Mouse (Mus musculus) embryonic fibroblast, embryonic 13.5 days (primary cell): ENCODE measurements around the gene Ppm1h. TPM values are rescaled to one million over a fixed set of nuclear protein-coding genes. Genes with fewer than 3 reads are reported as not detected.

Source experiments
- H3K27ac ChIP-seq: 2 replicates; pipeline ENCODE4 v1.5.1; 2012; ENCODE audit warnings: low read length, control low read depth, inconsistent platforms; ENCODE audit not compliant: insufficient read depth
- H3K4me1 ChIP-seq: 2 replicates; pipeline ENCODE4 v1.6.1; 2011; ENCODE audit warnings: low read length; ENCODE audit not compliant: control insufficient read depth, insufficient read depth
- H3K4me3 ChIP-seq: 2 replicates; pipeline ENCODE4 v1.5.1; 2011; ENCODE audit warnings: mild to moderate bottlenecking, control low read depth, low read length; ENCODE audit not compliant: insufficient read depth
- CTCF ChIP-seq: IDR thresholded peaks from 2 replicates; pipeline ENCODE4 v1.5.1; 2011; ENCODE audit warnings: mild to moderate bottlenecking, control low read depth, low read length, moderate library complexity, borderline replicate concordance; ENCODE audit not compliant: insufficient read depth
- POLR2A ChIP-seq: IDR thresholded peaks from 2 replicates; pipeline ENCODE4 v1.6.1; 2011; ENCODE audit warnings: low read depth, mild to moderate bottlenecking, control low read depth, low read length, moderate library complexity
- polyA plus RNA-seq: library from polyadenylated mRNA; stranded (reverse); fragments of >200 nt; gene quantifications from 2 replicates; pipeline ENCODE4 v1.2.4, GENCODE M21; 2011; ENCODE audit warnings: low read depth; ENCODE audit not compliant: missing spikeins, insufficient read length

Gene Ppm1h
- polyA plus RNA-seq, 1 experiment, result 4.5 TPM

DNA sequence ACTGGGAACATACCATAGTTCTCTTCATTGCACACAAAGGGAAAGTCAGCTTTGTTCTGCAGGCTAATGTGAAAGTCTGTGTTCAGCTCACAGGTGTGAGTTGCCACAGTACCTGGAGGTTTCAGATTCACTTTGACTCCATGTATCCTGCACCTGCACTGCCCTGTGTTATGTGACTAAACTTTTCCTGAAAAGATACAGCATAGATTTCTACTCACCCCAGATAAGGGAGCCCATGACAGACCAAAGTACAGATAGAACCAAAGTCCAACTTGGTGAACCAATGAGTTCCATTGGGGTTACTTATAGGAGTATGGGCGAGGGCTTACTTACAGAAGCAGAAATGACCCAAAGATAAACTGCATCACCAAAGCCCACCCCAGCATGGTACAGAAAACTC is 17.8 kb downstream of the Ppm1h start:
- Histone ChIP-seq H3K4me3 (no peak overlapping the region), H3K27ac (no peak overlapping the region), H3K4me1 (no peaks in the 10 kb centered on the region)
- TF ChIP-seq POLR2A, result no peak
- no peak for TF ChIP-seq CTCF

DNA sequence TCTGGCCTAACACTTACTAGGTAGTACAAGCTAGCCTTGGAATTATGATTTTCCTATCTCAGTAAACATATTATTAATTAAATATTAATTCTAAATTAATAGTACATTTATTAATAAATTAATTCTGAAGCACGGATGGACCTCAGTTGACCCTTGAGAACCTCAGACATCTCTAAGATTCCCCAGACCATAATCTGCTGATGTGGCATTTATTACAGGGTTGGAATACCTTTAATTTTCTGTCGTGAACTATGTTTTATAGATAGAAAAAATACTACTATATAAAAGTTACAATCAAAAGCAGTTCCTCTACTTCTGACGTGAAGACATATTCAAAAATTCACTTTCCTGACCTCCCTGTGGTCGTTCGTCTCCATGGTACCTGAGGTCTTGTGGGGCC is 19.8 kb downstream of the Ppm1h start:
- TF ChIP-seq CTCF (no peak), POLR2A (no peak)
- Histone ChIP-seq H3K27ac (no peak overlapping the region), H3K4me1 (no peaks in the 10 kb centered on the region), H3K4me3 (no peak overlapping the region)

- Histone ChIP-seq H3K27ac (no peak overlapping the region), H3K4me3 (no peak overlapping the region), H3K4me1 (no peaks in the 10 kb centered on the region)
- no peak for TF ChIP-seq CTCF
- no peak for TF ChIP-seq POLR2A
Observed at GRCm38 (mm10) chr10:122704901-122705300, 26.3 kb downstream of the Ppm1h start.

GRCm38 (mm10) chr10:122705457-122705856 is 26.9 kb downstream of the Ppm1h start:
- H3K4me3 ChIP-seq, result no peak overlapping the region
- TF ChIP-seq POLR2A (no peak), CTCF (no peak)

GRCm38 (mm10) chr10:122711381-122711811 is 32.8 kb downstream of the Ppm1h start:
- Histone ChIP-seq H3K4me1 (no peaks in the 10 kb centered on the region), H3K4me3 (no peak overlapping the region), H3K27ac (no peak overlapping the region)
- no peak for TF ChIP-seq POLR2A
- TF ChIP-seq CTCF, result no peak

More at GRCm38 (mm10) chr10:122705457-122705856, 26.9 kb downstream of the Ppm1h start:
- Histone ChIP-seq H3K27ac (no peak overlapping the region), H3K4me1 (no peaks in the 10 kb centered on the region)

DNA sequence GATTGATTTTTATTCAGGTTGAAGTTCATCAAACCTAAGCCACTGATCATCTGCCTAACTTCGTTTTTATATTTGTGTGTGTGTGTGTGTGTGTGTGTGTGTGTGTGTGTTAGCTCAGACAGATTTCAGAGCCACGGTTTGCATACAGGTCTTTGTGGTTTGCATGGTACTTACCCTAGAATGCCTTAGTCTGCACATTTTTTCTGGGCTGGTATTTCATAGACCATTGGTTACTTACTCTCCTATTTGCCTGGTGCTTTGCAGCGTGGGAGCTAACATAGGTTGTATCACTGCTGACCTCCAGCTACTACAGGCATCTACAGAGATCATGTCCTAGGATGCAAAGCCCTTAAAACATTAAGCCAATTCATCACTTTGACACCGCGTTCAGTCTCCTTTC is 33.7 kb downstream of the Ppm1h start:
- Histone ChIP-seq H3K27ac (no peak overlapping the region), H3K4me1 (no peaks in the 10 kb centered on the region), H3K4me3 (no peak overlapping the region)
- TF ChIP-seq CTCF, result no peak
- TF ChIP-seq POLR2A, result no peak

- TF ChIP-seq POLR2A (no peak), CTCF (no peak)
- H3K27ac ChIP-seq, result no peak overlapping the region
- no peak overlapping the region for H3K4me3 ChIP-seq
- no peaks in the 10 kb centered on the region for H3K4me1 ChIP-seq
Observed at GRCm38 (mm10) chr10:122715856-122716255, 37.3 kb downstream of the Ppm1h start.

GRCm38 (mm10) chr10:122716286-122716685 is 37.7 kb downstream of the Ppm1h start:
- no peak overlapping the region for H3K4me3 ChIP-seq
- TF ChIP-seq CTCF (no peak), POLR2A (no peak)
- H3K27ac ChIP-seq, result no peak overlapping the region
- no peaks in the 10 kb centered on the region for H3K4me1 ChIP-seq

GRCm38 (mm10) chr10:122716739-122717474 is 38.3 kb downstream of the Ppm1h start:
- TF ChIP-seq POLR2A (no peak), CTCF (no peak)
- no peak overlapping the region for H3K4me3 ChIP-seq
- no peaks in the 10 kb centered on the region for H3K4me1 ChIP-seq
- H3K27ac ChIP-seq, result no peak overlapping the region

DNA sequence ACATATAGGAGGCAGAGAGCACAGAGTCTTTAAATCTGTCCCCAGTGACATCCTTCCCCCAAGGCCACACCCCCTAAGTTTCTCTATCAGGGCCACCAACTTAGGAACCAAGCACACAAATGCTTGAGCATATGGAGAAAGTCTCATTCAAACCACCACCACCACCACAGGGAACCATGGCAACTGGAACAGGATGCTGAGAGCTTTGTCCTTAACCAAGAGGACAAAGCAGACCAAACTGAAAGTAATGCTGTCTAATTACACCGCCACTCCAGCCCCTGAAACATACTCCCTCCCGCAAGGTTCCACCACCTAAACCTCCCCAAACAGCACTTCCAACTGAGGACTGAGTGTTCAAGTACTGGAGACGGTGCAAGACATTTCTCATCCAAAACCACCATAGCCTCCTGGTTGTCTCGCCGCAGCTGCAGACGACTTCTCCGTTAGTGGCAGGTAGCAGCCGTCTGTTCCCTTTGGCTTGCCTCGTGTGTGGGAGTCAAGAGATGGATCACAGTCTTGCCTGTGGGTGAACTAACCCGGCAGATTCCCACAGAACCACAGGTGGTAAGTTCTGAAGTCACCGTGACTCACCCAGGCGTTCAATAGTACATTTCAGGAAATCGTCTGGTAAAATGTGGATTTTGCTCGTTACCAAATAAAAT is 39.3 kb downstream of the Ppm1h start:
- Histone ChIP-seq H3K4me3 (no peak overlapping the region), H3K27ac (no peak overlapping the region), H3K4me1 (no peaks in the 10 kb centered on the region)
- no peak for TF ChIP-seq POLR2A
- no peak for TF ChIP-seq CTCF
